Mouse (Mus musculus): ENCODE measurements around the gene Ubc.

Gene Ubc

DNA sequence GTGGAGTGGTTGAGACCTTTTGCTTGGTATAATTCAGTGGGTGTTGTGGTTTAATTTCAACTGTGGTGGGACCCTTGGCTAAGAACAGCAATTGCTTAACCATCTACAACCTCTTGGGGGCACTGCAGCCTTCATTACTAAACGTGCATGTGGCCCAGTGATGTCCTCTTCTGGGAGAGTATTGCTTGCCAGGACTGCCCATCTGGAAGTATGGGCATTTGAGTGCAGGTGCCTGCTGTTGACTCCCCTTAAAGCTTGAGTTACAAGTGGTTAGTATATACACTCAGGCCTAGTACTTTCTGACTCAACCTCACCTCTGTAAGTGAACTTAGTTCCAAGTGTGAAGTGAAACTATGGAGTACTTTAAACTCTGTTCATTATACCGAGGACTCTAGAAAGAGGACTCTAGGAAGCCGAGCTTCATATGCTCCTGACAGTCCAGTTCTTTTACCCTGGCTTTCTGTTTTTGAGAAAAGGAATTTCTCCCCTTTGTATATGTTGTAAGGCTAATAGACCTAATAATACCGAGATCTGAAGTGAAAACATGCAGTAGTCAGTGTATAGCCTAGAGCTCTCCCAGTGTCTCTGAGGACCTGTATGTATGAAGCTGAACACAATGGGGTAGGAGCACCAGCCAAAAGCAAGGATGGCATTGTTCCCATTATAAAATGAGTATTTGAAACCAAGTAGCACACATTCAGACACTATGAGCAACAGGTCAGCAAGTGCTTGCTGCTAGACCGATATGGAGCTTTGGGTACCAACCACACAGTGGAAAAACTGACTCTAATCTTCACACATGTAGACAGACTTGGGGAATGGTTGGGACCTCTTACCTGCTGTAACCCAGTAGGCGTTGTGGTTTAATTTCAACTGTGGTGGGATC is 7.1 kb downstream of the Ubc start:
- in situ Hi-C loops (cut with MboI, MseI): no loop called here

DNA sequence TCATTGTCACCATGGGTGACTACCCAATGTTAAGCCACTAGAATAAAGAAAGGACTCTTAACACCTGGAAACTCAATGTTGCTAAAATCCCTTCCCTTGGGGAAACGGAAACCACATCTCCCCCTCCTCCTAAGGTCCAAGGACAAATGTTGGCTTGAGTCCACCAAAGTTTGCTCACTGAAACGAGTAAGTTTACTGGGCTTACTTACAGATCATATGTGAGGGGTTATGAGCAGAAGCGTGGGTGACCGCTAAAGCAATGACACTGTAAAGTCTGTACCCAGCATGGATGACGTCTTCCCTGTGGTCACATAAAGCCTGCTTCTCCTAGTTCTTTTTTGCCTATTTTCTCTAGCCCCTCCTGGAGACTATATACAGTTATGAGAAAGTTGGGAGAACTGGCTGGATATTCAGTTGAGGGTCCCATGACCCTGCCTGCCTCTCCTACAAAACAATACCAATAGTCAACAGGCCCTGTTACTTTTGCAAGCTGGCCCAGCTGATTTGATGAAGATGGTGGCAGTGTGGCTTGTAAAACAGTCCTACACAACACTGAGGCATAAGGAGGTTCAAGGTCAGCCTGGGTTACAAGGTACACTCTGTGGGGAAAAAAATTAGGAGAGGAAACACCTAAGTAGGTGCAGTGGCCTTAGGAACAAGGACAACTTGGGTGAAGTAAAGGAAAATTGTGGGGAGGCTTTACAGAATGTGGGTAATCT is 7.9 kb downstream of the Ubc start:
- in situ Hi-C loops (cut with MboI, MseI): no loop called here

DNA sequence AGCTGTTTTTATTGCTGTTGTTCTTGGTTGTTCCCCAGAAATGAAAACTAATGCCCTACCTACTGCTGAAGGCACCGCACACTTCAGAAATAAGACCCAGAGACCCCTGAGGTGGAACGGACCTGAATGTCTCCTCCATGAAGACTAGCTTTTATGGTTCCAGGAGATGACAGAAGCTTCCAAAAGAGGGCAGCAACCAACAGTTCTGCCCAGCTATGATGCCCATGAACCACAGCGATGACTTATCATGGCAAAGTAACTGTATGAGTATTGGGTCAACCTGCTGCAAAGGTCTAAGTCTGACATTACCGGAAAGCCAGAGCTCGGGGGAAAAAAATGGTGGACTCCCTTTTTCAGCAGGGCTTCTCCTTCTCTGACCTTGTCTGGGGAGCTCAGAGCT is 11.1 kb downstream of the Ubc start:
- in situ Hi-C loops (cut with MboI, MseI): no loop called here

DNA sequence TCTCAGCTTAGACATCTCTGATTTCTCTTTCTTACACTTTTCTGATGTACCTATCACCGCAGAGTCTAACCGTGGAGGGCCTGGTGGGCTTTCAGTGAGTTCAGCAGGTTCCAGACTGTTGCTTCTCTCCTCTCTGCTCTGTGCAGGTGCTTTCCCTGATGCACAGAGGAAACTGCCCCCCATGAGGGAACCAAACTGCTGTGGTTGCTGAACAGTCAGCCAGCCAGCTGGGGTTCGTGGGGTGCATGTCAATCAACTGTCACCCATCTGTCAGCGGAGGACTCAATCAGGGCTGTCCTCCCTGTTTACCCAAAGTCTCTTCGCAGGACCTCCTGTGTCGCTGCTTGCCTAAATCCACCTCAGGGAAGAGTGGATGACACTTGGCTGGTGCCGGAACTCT is 12.8 kb downstream of the Ubc start:
- in situ Hi-C loops (cut with MboI, MseI): no loop called here

DNA sequence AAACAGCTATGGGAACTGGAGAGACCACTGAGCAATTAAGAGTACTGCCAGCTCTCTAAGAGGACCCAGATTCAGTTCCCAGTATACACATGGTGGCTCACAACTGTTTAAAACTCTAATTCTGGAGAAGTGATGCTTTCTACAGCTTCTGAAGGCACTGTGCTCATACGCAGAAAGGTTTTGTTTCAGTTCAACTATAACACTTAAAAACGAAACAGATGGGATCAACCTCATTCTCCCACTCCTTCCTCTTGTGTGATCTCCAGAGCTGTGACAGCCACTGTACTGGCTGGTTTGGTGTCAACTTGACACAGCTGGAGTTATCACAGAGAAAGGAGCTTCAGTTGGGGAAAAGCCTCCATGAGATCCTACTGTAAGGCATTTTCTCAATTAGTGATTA is 14.1 kb downstream of the Ubc start:
- in situ Hi-C loops (cut with MboI, MseI): no loop called here

DNA sequence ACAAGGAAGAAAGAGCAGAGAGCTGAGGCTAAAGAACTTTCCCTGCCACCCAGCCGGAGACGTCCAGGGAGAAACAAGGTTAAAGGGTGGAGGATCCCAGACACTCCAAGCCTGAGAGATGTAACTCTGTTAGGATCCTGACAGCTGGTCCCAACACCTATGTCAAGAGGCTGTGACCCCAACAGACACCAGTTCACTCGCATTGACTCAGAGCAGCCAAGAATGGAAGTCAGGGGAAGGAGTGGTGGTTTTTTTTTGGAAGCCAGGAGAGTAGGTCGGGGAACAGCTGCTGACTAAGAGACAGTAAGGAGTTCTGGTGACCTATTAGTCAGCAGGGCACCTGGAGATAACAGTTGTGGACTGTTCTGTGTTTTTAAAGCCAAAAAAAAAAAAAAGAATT is 18.0 kb downstream of the Ubc start:
- in situ Hi-C loops (cut with MboI, MseI): no loop called here

DNA sequence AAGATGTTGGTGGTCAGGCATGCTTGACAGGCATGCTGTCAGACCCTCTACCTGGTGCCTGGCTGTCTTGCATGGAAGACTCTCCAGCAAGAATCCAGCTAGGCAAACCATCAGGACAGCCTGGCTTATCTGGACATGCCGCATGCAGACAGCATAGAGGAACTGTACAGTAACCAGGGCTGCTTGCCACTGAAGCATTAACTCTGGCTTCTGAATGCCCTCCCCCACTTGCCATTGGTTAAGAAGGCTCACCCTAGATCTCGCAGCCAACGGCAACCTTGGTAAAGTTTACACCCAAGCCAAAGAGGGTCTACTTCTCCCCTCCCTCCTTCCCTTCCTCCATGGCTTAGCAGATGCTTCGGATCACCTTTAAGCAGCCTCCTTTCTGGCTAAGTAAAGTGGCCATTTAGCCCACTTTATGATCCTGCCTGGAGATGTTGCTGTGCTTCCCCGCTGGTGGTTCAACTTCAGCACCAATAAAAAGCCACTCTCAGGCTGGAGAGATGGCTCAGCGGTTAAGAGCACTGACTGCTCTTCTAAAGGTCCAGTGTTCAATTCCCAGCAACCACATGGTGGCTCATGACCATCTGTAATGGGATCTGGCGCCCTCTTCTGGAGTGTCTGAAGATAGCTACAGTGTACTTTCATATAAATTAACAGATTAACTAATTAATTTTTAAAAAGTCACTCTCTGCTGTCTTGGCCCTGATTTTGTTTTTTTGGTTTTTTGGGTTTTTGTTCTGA is 18.9 kb downstream of the Ubc start:
- in situ Hi-C loops (cut with MboI, MseI): no loop called here

DNA sequence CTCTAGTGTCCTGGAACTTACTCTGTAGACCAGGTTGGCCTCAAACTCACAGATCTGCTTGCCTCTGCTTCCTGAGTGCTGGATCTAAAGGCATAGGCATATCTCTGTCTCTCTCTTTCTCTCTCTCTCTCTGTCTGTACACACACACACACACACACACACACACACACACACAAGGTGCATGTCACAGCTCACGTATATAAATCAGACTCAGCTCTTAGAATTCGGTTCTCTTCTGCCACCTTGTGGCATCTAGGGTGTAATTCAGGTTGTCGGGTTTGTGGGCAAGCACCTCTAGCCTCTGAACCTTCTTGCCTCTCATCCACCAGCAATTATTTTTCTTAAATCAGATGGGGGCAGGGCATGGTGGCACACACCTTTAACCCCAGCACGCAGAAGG is 21.4 kb downstream of the Ubc start:
- in situ Hi-C loops (cut with MboI, MseI): no loop called here

DNA sequence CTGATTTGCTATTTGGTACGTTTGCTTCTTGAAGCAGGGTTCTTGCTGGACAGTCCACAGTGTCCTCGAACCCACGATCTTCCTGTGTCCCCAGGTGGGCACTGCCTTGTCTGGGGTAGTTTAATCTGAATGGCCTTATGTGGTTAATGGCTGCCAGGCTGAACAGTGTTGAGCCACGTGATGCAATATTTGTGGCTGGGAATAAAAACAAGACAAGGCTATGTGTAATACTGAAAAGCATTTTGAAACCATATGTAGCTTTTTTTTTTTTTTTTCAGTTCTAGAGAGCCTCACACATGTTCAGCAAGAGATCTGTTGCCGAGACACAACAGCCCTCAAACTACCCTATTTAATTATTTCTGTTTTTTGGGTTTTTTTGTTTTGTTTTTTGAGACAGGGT is 21.8 kb downstream of the Ubc start:
- in situ Hi-C loops (cut with MboI, MseI): no loop called here

DNA sequence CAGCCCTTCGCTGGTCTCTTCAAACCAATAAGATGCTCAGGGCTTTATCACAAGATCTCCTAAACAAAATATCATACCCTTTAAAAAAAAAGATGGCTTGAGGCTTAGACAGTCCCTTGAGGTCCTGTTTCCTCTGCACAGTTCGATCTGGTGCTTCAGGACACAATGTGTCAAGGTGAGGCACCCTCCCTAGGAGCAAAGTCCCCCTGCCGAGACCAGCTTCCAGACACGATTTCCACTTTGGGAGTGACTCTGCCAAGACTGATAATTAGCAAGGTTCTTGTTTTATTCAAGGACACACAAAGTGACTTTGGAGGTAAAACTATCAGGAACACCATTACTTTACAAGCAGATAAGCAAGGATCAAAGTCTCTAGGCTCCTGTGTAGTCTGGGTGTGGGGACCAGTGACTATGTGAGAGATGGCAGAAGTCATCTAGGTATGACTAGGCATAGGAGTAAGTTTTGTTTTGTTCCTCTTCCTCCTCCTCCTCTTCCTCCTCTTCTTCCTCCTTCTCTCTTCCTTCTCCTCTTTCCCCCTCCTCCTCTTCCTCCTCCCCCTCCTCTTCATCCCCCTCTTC is 25.1 kb downstream of the Ubc start:
- in situ Hi-C loops (cut with MboI, MseI): no loop called here

DNA sequence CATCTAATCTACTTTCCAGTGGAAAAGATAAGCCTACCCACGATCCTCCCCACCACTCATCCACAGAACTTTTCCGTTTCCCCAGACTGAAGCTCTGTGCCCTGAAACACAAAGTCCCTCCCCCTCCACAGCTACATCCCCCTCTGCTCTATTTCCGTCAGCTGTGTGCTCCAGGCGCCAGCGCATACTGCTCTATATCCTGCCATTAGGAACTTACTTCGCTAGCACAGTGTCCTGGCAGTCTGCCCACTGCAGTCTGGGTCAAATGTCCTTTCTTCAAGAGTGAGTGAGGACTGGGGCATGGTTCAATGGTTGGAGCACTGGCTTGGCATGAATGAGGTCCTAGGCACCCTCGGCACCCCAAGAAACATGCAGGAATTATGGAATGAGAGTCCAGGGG is 26.1 kb downstream of the Ubc start:
- in situ Hi-C loops (cut with MboI, MseI): no loop called here

DNA sequence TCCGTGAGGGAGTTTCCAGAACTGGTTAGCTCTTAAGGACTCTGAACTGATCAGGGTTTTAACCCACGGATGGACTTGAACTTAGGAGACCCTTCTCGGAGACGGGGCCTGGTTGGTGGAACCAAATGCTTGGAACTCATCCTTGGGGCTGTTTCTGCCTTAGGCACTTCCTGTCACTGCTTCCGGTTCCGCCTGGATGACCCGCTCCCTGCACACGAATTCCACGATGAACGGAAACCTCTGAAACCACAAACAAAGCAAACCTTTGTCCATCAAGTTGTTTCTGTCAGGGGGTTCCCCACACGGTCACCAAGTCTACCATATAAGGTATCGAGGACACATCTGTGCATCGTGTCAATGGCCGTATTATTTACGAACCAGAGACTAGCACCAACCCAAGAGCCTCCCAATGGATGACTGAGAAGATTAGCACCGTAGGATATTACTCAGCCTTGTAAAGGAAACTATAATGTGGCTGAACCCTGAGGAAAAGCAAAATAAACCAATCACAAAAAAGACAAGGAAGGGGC is 29.0 kb downstream of the Ubc start:
- in situ Hi-C loops (cut with MboI, MseI): no loop called here

DNA sequence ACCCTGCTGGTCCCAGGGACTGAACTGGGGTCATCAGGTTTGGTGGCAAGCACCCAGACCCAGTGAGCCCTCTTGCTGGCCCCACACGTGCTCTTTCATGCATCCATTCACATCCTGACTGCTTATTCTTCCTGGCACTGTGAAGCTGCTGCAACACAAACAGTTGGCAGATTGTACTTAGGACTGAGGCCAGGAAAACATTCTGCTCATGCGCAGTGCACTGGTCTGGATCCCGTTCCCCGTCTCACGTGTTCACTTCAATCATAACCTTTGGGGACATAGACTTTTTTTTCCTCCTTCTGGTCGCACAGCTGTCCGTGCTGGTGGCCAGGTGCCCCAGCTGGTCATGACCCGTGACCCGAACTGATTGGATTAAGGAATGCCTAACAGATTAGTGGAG is 29.4 kb downstream of the Ubc start:
- in situ Hi-C loops (cut with MboI, MseI): no loop called here

DNA sequence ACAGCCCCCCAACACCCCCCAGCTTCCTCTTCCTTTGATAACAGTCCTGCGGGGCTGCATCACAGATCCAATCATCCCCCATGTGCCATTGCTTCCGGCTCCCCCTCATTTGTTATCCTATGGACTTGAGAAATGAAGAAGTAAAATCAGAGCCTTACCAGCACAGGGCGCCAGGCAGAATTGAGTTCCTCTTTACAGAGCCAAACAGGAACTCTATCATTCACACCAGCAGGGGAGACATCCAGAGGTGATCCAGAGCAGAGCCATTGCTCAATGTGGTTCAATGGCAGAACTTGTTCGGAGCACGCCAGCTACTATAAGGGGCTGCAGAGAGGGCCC is 31.8 kb downstream of the Ubc start:
- in situ Hi-C loops (cut with MboI, MseI): no loop called here

DNA sequence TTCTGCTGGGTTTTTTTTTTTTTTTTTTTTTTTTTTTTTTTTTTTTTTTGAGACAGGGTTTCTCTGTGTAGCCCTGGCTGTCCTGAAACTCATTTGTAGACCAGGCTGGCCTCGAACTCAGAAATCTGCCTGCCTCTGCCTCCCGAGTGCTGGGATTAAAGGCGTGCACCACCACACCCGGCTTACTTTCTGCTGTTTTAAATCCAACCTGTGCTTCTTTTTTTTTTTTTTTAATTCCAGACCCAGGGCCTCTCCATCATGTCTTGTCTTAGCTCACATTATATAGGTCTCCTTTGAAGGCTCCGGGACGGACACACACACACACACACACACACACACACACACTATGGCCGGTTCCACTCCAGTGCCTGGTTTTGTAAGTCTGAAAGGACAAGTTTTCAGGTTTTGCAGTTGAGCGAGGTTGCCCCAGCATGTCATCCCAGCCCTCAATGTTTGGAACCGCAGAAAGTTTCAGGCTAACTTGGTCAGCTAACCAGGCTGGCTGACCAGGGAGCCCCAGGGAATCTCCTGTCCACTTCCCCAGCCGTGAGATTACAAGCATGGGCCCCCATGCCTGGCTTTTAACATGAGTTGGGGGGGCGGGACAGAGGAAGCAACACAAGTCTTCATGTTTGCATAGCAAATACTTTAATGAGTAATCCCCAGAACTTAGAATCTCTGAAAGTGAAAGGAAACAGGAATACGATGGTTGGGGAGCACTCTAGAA is 32.3 kb downstream of the Ubc start:
- in situ Hi-C loops (cut with MboI, MseI): no loop called here

DNA sequence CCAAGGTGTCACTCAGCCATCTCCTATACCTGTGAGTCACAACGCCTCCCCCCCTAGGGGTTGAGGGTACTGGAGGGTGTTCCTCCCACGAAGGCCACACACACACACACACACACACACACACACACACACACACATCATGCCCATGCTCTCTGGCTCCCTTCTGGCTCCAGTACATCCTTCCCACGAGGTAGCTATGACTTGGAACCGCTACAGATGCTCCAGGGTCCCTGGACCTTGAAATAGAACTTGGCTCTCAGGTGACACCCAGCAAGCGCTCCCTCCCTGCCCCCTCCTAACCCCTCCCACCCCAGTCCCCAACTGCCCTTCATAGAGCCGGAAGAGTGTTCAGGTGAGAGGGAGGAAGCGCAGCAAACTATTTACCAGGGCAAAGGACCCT is 34.4 kb downstream of the Ubc start:
- in situ Hi-C loops (cut with MboI, MseI): no loop called here

DNA sequence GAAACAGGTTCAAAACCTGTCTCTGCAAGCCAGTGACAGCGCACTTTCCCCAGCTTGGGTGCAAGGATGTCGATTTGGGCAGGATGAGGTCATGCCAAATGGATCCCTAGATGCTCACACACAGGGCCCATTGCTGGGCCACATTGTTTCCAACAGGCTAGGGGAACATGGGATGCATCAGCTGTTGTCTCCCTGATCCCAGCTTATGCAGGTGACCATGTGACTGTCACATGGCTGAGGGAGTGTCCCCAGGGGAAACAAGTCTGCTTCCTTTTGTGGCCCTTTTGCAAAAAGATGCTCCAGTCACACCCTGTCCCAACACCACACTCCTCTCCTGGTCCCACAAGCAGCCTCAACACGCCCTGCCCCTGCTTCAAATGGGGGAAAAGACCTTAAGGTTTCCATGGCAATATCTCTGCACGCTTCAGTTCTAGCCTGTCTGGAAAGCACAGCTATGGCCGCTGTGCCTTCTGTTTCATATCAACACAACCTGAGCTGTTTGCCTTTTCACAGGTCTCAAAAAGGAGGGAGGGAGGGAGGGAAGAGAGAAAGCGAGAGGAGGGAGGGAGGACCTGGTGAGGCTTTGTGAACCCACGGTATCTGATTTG is 35.0 kb downstream of the Ubc start:
- in situ Hi-C loops (cut with MboI, MseI): no loop called here

DNA sequence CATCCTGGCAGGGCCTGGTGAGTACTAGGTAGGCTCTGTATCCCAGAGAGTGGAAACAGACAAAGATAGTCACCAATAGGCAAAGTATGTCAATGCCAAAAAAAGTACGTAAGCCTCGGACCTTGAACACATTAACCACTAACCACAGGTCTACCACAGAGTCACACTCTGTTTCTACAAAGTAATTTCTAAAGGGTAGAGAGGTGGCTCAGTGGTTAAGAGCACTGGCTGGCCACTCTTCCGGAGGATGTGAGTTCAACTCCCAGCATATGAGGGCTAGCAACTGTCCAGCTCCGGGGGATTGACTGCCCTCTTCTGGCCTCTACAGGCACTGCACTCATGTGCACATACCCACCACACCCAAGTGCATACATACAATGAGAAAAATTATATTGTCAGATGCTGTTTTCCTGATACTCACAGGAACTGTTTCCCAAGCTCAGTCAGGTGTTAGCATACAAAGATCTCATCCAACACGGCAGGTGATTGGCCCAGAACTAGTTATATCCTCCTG is 37.2 kb downstream of the Ubc start:
- in situ Hi-C loops (cut with MboI, MseI): no loop called here

DNA sequence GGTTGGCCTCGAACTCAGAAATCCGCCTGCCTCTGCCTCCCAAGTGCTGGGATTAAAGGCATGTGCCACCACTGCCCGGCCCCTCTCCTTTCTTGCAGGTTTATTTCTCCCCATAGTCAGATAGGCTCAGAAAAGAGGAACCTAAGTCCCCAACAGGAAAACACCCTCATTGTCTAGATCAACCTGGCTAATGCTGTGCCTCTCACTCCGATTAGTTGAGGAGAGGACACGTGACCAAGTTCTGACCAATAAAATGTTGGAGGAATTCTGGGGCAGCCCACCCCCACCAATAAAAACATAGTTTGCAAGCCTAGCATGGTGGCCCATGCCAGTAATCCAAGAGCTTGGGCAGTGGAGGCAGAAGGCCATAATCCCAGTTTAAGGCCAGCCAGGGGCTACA is 38.1 kb downstream of the Ubc start:
- in situ Hi-C loops (cut with MboI, MseI): no loop called here

DNA sequence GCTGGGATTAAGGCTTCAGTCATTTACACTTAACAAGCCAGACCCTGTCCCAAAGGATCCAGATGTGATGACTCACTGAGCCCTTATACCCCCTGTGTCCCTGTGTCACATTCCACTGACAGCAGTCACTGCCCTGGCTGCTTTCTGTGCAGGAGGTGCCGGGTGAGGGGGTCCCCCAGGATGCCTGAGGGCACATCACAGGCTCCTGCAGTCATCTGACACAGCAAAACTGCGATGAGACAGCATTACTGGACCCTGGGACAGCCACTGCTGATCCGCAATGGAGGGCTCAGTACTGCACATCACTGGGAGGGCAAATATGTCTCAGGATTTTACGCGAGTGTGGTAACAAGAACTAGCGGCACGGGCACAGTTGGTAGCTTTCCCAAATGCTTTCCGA is 38.9 kb downstream of the Ubc start:
- in situ Hi-C loops (cut with MboI, MseI): no loop called here

DNA sequence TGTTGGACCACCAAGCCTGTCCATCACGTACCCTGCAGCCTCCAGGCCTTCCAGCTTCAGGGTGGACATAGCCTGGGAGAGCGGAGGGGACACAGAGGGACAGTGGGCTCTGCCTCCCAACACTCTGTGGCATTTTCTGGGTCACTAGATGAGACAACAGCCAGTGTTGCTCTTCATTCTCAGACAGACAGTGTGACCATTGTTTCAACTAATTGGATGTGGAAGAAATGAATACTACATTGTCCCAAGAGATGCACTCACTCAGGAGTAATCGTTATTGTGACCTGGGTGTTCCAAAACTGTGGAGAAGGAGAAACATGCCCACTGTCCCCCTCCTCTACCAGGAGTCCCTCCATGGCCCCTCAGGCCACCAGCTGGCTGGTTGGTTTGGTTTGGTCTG is 40.6 kb downstream of the Ubc start:
- in situ Hi-C loops (cut with MboI, MseI): loop anchor here (25.0 kb wide), 1 partner anchor 712 kb away; the partner anchor contains the start of gene Atp6v0a2

Data from T-helper 2 cell (primary cell).